Mouse (Mus musculus) heart, adult 10 weeks (tissue): ENCODE results near the gene Adamts15. TPM values are rescaled to one million over a fixed set of nuclear protein-coding genes. Genes with fewer than 3 reads are reported as not detected.

Source experiments
- polyA plus RNA-seq: library from polyadenylated mRNA; stranded (reverse); fragments of 350-450 nt; fragmentation: Illumina TruSeq; extraction: RNeasy Lipid Tissue Mini Kit (QIAGEN cat#74804); gene quantifications from one replicate; pipeline ENCODE4 v1.2.3, GENCODE M21; 2014; ENCODE audit warnings: low read depth, low replicate concordance

Adamts15 gene
- polyA plus RNA-seq = 6.8 TPM

DNA sequence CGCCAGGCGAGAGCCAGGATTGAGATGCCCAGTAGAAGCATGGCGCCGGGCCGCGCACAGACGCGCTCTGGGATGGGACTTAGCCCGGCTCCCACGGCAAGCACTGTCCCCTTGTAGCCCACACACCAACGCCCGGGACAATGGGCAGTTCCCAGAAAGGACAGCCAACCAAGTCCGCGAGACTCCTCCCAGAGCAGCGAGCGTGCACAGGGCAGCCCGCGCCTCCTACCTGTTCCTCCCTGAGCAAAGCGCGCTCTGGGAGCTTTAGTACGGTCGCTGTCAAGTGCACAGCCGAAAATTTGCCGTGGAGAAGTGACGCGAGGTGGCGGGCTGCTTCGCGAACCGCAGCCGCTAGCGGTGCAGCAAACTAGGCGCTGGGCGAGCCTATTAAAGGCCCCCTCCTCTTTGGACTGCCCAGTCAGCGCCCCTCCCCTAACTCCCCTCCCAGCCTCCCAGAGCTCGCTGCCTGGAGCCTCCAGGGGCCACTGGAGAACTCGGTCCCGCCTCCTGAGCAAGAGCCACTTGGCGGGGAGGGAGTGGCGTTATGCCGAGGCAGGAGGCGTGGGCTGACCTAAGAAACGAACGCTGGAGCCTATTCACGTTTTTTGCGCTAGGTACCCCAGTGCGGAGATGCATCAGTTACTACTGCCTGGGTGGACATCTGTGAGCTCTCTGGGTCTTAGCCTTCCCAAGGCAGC lies at the start of gene Adamts15:
Adamts15 (minus strand) TSS at position 256 of the 698 bp plus-strand sequence.

DNA sequence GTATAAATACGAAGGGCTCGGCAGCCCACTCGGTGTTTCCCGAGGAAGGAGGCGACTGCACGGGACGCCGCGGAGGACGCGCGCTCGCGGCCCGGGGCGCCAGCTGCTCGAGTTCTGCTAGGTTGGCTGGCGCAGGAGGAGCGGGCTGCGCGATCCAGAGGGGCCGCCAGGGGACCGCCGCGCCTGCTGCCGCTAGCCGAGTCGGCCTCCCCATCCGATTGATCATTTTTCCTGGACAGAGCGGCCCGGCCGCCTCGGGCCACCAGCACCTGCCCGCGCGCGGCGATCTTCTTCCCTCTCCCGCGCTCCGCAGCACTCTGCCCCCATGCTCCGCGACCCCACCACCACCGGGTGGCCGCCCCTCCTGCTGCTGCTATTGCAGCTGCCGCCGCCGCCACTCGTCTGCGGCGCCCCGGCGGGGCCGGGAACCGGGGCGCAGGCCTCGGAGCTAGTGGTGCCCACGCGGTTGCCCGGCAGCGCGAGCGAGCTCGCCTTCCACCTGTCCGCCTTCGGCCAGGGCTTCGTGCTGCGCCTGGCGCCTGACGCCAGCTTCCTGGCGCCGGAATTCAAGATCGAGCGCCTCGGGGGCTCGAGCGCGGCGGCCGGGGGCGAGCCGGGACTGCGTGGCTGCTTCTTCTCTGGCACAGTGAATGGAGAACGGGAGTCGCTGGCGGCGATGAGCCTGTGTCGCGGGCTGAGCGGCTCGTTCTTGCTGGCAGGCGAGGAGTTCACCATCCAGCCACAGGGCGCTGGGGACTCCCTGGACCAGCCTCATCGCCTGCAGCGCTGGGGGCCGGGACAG lies 20.5 kb upstream of the Adamts15 start, which contains the start of gene Adamts8:
Adamts8 (plus strand) TSS at position 51 of the 802 bp plus-strand sequence.

Other genes with a start within 250 kb of the Adamts15 start
- gene Adamts8, start 20.1 kb upstream of the Adamts15 start, polyA plus RNA-seq = 2.6 TPM
- 12.1 TPM for gene Zbtb44, start 108.2 kb upstream of the Adamts15 start, polyA plus RNA-seq
- gene St14, start 209.4 kb upstream of the Adamts15 start, polyA plus RNA-seq = not detected